Mouse (Mus musculus) myocyte (in vitro differentiated cells): ENCODE results near the gene Gipr.

Experiments used
- E2F4 ChIP-seq: IDR thresholded peaks from one replicate; pipeline ENCODE4 v1.6.1; 2011; ENCODE audit warnings: mild to moderate bottlenecking, control low read depth, moderate library complexity; ENCODE audit not compliant: insufficient read depth
- USF1 ChIP-seq: IDR thresholded peaks from one replicate; pipeline ENCODE4 v1.6.1; 2011; ENCODE audit warnings: low read depth, mild to moderate bottlenecking, control low read depth, moderate library complexity

DNA sequence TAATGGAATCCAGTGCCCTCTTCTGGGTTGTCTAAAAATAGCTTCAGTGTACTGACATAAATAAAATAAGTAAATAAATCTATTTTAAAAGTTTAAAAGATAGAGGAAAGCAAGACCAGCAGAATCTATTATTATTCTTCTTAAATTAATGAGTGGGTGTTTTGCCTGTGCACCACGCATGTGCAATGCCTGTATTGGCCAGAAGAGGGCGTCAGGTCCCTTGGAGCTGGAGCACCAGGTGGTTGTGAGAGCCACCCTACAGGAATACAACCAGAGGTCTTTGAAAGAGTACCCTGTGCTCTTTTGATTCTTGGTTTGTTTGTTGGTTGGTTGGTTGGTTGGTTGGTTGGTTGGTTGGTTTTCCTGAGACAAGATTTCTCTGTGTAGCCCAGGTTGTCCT lies 32.1 kb upstream of the Gipr start:
- no peak for TF ChIP-seq E2F4
- no peak for TF ChIP-seq USF1
